Mouse (Mus musculus): Measurements from ENCODE around the gene Cd83.

Cd83 gene

DNA sequence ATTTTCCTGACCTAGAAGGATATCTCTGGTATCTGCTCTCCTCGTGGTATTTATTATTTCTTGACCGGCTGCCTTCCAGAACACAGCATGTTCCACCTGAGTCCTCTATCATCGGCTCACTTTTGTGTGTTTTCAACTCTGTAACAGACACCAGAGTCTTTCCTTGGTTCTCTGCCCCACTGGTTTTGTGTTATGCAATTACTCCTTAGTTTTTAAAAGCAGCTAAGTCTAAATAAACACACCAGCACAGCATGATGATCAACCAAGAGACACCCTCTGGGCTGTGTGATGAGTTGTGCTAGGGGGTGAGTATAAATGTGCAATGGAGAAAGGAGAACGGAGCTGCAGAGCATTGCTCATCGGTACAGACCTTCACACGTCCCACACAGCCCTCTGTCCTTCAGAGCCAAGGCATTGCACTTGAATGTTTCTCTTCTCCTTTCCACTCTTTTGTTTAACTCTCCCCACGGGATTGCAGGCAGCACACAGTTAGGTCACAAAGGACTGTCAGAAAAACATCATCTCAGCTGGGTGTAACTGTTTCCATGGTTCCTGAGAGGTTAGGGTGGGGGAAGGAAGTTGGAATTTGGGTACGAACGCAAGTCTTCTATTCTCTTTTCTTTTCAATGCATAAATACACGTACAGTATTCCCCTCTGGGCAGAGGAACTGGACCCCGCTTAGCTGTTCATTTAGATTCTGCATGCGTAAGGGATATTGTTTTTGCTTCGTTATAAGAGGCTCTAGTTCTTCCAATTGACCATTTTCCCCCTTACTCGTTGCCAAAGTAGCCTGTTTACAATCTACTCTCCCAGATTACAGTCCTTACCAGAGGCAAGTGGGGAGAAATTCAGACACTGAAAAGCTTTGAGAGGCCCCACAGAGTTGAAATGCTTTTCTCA lies 22.0 kb downstream of the Cd83 start:
- no peak for DNase-seq (ENCODE audit: low spot score in 2 of 2)

DNA sequence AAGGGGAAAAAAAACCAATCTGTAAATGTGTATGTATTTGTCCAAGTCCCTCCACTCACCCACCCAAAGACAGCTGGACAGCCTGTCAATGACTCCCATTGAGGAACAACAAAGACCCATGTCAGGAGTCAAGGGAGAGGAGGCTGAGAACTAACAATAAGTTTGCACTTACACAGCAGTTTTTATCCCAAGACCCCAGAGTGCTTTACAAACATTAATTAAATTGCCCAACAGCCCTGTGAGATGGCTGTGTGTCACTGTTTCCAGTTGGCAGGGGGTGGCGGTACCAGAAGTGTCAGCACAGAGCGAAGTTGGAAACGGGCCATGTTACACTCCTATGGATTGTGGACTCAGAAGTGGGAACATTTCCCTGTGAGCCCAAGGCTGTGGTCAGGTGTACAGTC lies 22.7 kb downstream of the Cd83 start:
- DNase-seq (ENCODE audit: low spot score in 2 of 2), result no peak

DNA sequence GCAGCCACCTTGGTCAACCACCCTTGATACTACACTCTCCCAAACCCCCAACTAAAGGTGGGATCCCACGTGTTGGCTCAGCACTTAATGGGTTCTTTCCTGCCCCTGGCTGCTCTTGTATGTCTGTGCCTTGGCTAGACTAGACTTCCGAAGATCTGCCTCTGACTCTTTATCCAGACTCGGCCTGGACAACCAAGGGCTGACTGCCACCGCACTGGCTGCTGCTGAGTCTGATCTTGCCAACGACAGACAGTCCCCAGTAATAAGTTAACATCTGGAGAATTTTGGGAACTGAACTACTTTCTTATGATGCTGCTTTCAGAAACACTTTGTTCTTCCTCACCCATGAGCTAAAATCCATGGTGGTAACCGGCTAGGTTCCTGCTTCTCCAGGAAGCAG lies 26.0 kb downstream of the Cd83 start:
- DNase-seq (ENCODE audit: low spot score in 2 of 2), result no peak

DNA sequence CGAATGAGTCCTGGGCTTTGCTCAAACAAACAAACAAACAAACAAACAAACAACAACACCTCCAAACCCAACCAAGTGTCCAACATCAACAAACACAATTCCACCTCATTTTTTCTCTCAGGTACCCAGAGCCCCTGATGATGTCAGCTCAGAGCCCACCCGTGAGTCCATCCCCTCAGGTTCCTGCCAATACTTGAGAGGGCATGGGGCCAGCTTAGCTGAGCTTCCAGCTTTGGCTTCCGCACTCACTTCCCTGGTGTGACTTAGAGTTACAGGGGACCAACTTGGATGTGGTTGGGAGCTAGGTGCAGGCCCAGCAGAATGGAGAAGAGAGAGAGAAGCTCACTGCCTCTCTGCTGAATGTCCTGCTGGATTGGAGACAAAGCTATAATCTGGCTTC lies 27.3 kb downstream of the Cd83 start:
- no peak for DNase-seq (ENCODE audit: low spot score in 2 of 2)

DNA sequence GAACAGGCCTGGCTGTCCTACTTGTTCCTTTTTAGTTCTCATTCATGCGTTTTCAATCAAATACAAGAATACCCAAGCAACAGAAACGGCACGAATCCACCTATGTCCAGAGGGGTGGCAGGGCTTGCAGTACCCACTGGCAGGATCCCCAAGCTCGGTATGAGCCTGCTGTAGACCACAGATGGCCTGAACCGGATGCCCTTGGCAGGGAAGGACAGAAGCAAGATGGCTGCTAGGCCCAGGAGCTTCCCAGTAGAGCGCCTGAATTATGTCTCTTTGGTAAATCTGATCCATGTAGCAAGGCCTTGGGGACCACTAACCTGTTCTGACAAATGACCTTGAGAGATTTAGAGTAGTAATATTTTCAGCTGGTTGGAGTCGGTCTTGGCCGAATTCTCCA lies 28.9 kb downstream of the Cd83 start:
- no peak for DNase-seq (ENCODE audit: low spot score in 2 of 2)

DNA sequence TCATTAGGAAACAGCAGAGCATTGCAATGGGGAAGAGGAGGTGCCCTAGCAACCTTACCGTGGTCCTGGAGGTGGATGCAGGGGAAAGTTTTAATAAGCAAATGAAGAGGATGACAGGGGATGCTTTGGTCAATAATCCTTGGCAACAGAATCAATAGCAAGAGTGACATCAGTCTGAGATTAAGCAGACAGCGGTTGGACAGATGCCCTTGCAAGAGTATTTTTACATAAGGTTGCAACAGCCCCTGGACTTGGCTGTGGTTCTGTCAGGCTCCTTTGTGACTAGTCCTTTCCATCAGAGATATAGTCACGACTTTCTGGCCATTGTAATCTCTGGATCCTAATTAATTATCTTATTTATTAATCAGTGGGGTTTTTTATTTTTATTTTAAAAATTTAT lies 32.9 kb downstream of the Cd83 start:
- no peak for DNase-seq (ENCODE audit: low spot score in 2 of 2)

DNA sequence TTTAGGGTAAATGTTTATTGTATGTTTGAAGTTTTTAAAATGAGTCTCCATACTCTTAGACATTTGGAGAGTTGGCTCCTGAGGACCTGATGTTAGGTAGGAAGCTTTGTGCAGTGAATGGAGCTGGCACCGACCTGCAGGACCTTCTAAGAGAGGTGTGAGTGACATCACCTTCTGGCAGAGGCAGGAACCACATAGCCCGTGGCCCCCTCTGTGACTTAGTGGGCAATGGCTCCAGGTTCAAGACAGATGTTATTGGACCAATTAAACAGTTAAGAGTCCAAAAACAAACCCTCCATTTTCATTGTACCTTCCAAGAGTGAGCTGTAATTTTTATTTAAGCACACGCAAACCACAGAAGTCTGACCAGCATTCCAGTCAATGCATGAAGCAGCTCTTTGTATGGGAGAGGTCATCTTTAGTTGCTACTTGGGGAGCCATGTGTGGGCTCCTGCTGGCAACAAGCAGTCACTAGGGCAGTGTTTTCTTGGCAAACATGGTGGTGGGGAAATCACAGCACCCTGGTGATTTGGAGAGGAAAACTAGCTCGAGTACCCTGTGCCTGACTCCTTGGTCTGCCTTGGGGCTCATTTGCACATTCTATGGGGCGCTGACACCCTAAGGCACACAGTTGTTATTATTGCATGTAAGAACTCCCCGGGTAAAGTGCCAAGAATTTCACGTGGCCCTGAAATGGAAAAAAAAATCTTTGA lies 33.9 kb downstream of the Cd83 start:
- no peak for DNase-seq (ENCODE audit: low spot score in 2 of 2)

DNA sequence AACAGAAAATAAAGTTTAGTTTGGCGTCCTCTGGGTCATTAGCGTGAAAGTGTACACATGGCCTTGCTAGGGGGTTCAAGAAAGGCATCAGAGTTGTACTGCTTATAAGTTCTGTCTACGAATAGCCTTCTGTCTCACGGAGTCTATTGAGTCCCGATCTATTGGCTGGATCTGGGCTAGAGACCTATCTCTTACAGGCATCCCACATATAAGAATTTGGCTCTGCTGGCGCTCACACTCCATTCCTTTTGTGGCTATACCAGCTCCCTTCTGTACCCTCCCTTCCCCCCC lies 34.4 kb downstream of the Cd83 start:
- no peak for DNase-seq (ENCODE audit: low spot score in 2 of 2)

DNA sequence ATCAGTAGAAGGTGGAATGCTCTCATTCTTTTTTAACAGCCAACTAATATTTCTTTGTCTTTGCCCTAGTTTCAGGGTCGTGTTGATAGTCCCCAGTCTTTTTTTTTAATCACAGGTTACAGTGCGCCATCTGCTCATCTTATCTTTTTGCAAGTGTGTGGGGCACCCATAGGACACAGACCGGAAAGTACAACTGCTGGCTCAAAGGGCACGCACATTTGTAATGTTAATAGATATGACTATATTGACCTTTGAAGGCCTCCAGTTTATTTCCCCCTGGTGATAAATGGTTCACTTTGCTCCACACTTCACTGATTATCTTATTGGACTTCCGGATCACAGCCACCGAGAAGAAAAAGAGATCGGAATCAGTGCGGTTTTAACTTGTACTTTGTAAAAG lies 35.5 kb downstream of the Cd83 start:
- DNase-seq (ENCODE audit: low spot score in 2 of 2), result no peak

DNA sequence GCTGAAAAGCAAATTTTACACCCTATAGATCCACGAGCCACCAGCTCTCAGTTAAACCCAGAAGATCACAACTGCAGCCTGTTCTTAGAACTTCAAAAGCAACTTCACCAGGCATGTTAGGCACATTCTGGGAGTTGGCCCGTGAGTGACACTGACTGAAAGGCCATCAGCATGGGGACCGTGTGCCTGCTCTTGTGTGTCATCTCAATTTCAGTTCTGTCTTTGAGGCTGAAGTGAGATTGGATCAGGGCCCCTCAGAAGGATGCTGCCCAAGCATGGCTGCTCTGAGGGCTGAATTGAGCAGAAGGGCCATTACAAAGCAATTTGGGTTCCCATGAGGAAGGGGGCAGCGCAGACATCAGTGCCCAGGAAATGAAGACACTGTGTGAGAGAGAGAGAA lies 37.7 kb downstream of the Cd83 start:
- DNase-seq (ENCODE audit: low spot score in 2 of 2), result no peak

DNA sequence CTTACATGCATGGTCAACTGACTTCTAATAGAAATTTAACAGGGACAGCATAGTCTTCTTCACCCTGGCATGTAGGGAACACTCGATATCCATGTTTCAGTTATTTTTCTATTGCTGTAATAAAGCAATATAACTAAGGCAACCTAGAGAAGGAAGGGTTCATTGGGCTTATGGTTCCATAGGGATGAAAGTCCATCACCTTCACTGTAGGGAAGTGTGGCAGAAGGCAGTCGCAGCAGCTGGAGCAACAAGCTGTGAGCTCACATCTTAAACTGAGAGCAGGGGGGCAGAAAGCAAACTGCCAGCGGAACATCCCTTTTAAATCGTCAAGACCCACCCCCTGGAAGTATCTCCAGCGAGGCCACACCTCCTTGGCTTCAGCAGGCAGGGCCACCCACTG lies 44.1 kb downstream of the Cd83 start:
- DNase-seq (ENCODE audit: low spot score in 2 of 2), result no peak

DNA sequence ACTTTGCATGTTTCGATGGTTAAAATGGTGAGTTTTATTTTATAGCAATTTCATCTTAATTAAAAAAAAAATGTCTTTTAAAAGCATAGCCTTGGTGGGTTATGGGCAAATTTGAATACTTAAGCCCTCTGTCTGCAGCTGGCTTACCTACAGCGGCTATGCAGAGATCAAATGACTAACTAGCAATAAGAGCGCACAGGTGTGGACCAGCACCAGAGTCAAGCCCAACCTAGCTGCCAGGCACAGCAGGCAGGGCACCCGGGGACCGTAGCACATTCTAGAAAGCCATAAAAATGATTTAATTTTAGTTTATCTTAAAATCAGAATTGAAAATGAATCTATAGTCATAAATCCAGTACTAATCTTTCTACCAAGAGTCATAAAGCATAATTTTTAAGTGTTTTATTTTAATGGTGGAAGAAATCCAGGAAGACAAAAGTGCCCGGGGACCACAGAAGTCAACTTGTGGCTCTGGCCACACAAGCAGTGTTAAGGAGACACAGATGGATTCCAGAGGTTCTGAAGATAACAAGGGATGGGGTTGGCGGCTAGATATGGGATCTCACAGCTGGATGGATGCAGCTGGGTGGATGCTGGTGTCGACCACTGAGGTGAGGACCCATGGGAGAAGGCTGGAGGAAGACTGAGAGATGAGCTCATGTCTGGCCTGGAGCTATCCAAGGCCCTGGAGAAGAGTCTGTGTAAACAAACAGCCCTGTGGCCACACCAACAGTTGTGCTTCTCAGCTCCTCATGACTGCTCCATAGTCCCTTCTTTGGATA lies 46.5 kb downstream of the Cd83 start:
- DNase-seq (ENCODE audit: low spot score in 2 of 2), result no peak

DNA sequence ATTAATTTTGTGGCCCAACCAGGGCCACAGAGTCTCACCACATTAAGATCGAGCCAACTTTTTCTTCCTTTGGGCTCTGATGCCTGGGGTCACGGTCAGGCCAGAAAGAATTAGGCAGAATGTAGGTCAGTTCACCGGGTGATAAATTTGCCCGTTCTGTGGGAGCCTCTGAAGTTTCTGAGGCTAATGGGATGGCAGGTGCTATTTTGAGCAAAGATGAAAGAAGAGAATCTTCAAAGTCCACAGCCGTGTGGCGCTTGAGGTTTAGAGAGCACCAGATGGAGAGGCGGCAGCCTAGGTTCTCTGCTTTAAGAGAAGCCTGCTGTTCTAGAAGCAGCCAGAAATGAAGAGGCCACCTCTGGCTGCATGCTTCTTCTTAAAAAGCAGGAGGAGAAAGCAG lies 48.2 kb downstream of the Cd83 start:
- no peak for DNase-seq (ENCODE audit: low spot score in 2 of 2)

DNA sequence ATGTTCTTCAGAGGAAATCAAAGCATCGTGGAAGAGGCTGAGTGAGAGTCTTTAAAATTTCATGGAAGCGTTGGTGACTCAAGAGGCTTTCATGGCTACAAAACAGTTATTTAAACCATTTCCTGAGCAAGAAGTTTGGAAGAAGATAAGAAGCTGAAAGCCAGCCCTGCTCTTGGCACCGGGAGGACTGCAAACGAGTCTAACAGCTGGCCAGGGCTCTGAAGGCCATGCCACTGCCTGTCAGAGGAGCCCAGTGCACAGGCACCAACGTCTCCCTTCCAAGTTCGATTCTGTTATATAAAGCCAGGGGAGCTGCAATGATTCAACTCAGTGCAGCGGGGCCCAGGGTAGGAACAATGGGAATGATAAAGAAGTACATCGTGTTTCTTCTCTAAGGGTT lies 51.8 kb downstream of the Cd83 start:
- no peak for DNase-seq (ENCODE audit: low spot score in 2 of 2)

DNA sequence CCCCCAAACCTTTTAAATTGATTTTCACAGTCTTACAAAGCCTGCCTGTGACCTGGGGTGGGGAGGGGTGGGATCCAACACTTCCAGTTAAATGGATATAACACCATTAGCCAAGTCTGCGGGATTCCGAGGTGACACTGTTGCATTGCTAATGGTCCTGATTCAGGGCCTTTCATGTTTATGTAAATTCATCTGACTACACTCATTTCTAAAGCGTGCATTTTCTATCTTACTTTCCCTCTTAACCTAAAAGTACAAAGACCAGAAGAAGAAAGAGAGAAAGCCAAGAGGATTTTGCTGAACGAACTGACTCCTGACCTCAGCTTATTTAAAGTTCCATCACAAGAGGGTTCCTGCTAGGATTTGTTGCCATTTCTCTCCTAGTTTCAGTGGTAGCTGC lies 53.2 kb downstream of the Cd83 start:
- DNase-seq (ENCODE audit: low spot score in 2 of 2), result no peak

DNA sequence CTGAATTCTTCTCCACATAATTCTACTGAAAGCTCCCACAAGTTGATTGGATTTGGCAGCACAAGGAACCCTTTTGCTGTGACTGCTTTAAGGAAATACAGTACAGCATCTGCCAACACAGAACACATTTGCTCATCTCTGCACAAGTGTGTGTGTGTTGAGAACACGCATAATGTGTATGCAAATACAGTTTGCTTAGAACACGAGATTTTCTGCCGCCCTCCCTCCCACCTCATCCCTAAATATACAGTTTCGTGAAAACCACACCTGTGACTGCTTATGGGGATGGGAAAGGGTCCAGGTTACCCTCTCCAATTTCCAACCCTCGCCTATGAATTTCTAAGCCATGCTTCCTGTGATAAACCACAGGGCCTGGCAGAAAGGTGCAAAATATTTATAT lies 60.6 kb downstream of the Cd83 start:
- peak; percentile 29 to 51 for DNase-seq (ENCODE audit: low spot score in 2 of 2)

DNA sequence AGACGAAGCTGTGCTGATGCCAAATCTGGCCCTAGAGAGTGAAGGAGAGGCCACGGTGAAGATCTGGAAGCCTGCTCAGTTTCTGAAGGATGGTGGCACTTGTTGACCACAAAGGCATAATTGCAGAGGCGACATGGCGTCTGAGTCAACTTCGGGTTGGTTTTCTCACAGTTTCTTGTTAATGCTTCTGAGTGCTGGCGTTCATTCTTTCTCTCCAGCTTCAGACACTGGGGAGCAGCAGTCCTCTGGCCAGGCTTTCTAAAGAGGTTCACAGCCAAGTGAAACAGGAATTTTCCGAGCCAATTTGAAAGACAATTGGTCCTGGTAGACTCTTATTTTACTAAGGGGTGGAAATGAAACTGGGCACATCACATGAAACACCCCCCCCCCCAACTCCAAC lies 62.6 kb downstream of the Cd83 start:
- no peak for DNase-seq (ENCODE audit: low spot score in 2 of 2)

DNA sequence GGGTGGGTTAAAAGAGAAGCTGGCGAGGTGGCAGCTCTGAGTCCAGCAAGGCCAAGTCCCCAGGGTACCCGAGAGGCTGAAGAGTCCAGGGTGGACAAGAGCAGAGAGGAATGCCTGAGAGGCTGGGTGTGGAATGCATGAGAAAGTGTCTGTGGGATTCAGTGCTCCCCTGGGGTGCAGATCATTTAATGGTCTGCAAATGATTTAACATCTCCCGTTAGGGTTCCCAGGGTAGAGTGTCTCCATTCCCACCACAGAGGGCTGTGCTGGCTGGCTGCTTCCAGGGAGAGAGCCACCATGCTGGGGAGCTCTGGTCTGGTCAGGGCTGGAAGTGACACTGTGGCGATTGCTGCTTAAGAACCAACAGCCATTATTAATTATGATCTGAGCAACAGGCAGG lies 65.2 kb downstream of the Cd83 start:
- no peak for DNase-seq (ENCODE audit: low spot score in 2 of 2)

DNA sequence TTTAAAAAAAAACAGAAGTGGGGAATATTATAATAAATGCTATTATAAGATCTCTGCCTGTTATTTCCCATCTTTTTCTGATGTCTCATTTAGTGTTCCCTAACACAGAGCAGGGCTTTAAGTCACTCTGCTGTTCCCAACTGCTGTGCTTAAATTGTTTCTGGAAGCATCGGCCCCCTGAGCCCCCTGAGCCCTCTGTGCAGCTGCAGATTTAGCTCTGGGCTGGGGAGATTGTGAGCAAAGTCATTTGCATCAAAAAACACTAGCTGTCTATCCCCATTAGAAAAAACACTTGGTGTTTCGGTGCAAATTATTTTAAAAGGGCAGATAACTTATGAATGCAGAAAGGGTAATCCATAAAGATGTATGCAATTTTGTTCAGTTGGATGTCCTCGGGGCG lies 66.5 kb downstream of the Cd83 start:
- no peak for DNase-seq (ENCODE audit: low spot score in 2 of 2)

Measured in right cerebral cortex, postnatal 10 days (tissue).